Mouse (Mus musculus) midbrain, embryonic 13.5 days (tissue): Measurements from ENCODE around the gene Atp8b2. TPM values are rescaled to one million over a fixed set of nuclear protein-coding genes. Genes with fewer than 3 reads are reported as not detected.

Experiments
- ATAC-seq: fragments of 200-750 bp; cut with Nextera tagmentation; 2 replicates; pipeline ENCODE4 v1.8.0; 2017; ENCODE audit warnings: mild to moderate bottlenecking, moderate TSS enrichment, moderate library complexity
- H3K27ac ChIP-seq: fragments of 300-500 bp; sonication (generic); 2 replicates; pipeline ENCODE4 v1.5.1; 2015; ENCODE audit warnings: inconsistent platforms, mild to moderate bottlenecking, moderate library complexity
- H3K27me3 ChIP-seq: fragments of 300-500 bp; sonication (generic); 2 replicates; pipeline ENCODE4 v1.6.1; 2015; ENCODE audit warnings: mild to moderate bottlenecking, inconsistent platforms
- H3K36me3 ChIP-seq: fragments of 300-500 bp; sonication (generic); 2 replicates; pipeline ENCODE4 v1.6.1; 2015; ENCODE audit warnings: mild to moderate bottlenecking, inconsistent platforms
- H3K4me1 ChIP-seq: fragments of 300-500 bp; sonication (generic); replicated peaks from 2 replicates; pipeline ENCODE4 v1.6.1; 2015; ENCODE audit warnings: inconsistent platforms
- H3K4me2 ChIP-seq: fragments of 300-500 bp; sonication (generic); replicated peaks from 2 replicates; pipeline ENCODE4 v1.6.1; 2015; ENCODE audit warnings: moderate library complexity, mild to moderate bottlenecking, inconsistent platforms
- H3K4me3 ChIP-seq: fragments of 300-500 bp; sonication (generic); replicated peaks from 2 replicates; pipeline ENCODE4 v1.5.1; 2015; ENCODE audit warnings: mild to moderate bottlenecking, inconsistent platforms
- H3K9ac ChIP-seq: fragments of 300-500 bp; sonication (generic); replicated peaks from 2 replicates; pipeline ENCODE4 v1.6.1; 2015; ENCODE audit warnings: mild to moderate bottlenecking, inconsistent platforms
- H3K9me3 ChIP-seq: fragments of 300-500 bp; sonication (generic); 2 replicates; pipeline ENCODE4 v1.6.1; 2016; ENCODE audit warnings: mild to moderate bottlenecking, inconsistent platforms
- WGBS: fragments of 180-500 bp; shearing (Covaris S2); methylation state at CpG from one replicate; pipeline ENCODE4 v1.1.7; 2015; 5-methylcytosine and 5-hydroxymethylcytosine counted together
- microRNA-seq: library from miRNA; unstranded; fragments of <30 nt; microRNA quantifications from one replicate; pipeline ENCODE4, GENCODE M21; 2016
- polyA plus RNA-seq: library from polyadenylated mRNA; unstranded; fragments of >200 nt; fragmentation: Nextera tagmentation; extraction: Ambion mirVana; gene quantifications from 2 replicates; pipeline ENCODE4 v1.2.1, GENCODE M21; 2015

Atp8b2 gene
- polyA plus RNA-seq, 1 experiment from 2014 or later: 12.6 TPM

GRCm38 (mm10) chr3:89896571-89896970 lies 66.7 kb downstream of the Atp8b2 start:
- Histone ChIP-seq H3K4me3 (no peak overlapping the region), H3K27me3 (no peaks in the 10 kb centered on the region), H3K27ac (no peak overlapping the region), H3K4me2 (no peak overlapping the region), H3K4me1 (no peaks in the 10 kb centered on the region), H3K9ac (no peak overlapping the region), H3K36me3 (no peaks in the 10 kb centered on the region), H3K9me3 (no peaks in the 10 kb centered on the region)
- no peak for ATAC-seq
- 15% methylated on average over 5 of the region's 5 CpGs for whole genome bisulfite sequencing

- Histone ChIP-seq H3K27me3 (no peaks in the 10 kb centered on the region), H3K4me1 (no peaks in the 10 kb centered on the region), H3K27ac (no peak overlapping the region), H3K9ac (no peak overlapping the region), H3K4me2 (no peak overlapping the region), H3K36me3 (no peaks in the 10 kb centered on the region), H3K9me3 (no peaks in the 10 kb centered on the region), H3K4me3 (no peak overlapping the region)
- 75% methylated on average over 5 of the region's 5 CpGs for WGBS
- no peak for ATAC-seq
Observed at GRCm38 (mm10) chr3:89892517-89893106, 70.7 kb downstream of the Atp8b2 start.

- ATAC-seq: no peak
- H3K4me1 ChIP-seq: no peaks in the 10 kb centered on the region
- H3K27ac ChIP-seq: no peak overlapping the region
- no peaks in the 10 kb centered on the region for H3K27me3 ChIP-seq
- no peaks in the 10 kb centered on the region for H3K36me3 ChIP-seq
- no peak overlapping the region for H3K4me2 ChIP-seq
- no peaks in the 10 kb centered on the region for H3K9me3 ChIP-seq
- no peak overlapping the region for H3K9ac ChIP-seq
- H3K4me3 ChIP-seq: no peak overlapping the region
Observed at GRCm38 (mm10) chr3:89891696-89892095, 71.6 kb downstream of the Atp8b2 start.

GRCm38 (mm10) chr3:89889841-89890430 lies 73.4 kb downstream of the Atp8b2 start:
- no peak for ATAC-seq
- no peaks in the 10 kb centered on the region for H3K27me3 ChIP-seq
- no peak overlapping the region for H3K9ac ChIP-seq
- no peak overlapping the region for H3K4me2 ChIP-seq
- no peak overlapping the region for H3K4me3 ChIP-seq
- H3K9me3 ChIP-seq: no peaks in the 10 kb centered on the region
- WGBS: 81% methylated on average over 8 of the region's 8 CpGs
- no peak overlapping the region for H3K27ac ChIP-seq
- H3K4me1 ChIP-seq: no peaks in the 10 kb centered on the region
- H3K36me3 ChIP-seq: no peaks in the 10 kb centered on the region

Small RNAs within 50 kb of the gene (microRNA-seq; reads per million reads assigned to microRNA genes)
- 0.62 reads per million for gene Mir7669

Other genes with a start within 250 kb of the Atp8b2 start
- gene Adar, start 248.5 kb downstream of the Atp8b2 start, polyA plus RNA-seq: 22.1 and 23.2 TPM in 2 replicates
- gene Chrnb2, start 198.9 kb downstream of the Atp8b2 start, polyA plus RNA-seq: 31.8 and 32.3 TPM in 2 replicates
- gene Ube2q1, start 189.9 kb downstream of the Atp8b2 start, polyA plus RNA-seq: 13.4 and 15.8 TPM in 2 replicates
- 1.1 and 1.6 TPM in 2 replicates for gene She, start 132.1 kb downstream of the Atp8b2 start, polyA plus RNA-seq
- gene Il6ra, start 50.3 kb downstream of the Atp8b2 start, polyA plus RNA-seq: 0.44 and 0.46 TPM in 2 replicates
- 139 and 148 TPM in 2 replicates for gene Hax1, start 35.3 kb upstream of the Atp8b2 start, polyA plus RNA-seq
- gene 4933434E20Rik, start 88.1 kb upstream of the Atp8b2 start, polyA plus RNA-seq: 241 and 251 TPM in 2 replicates
- 169 and 170 TPM in 2 replicates for gene Ubap2l, start 89.1 kb upstream of the Atp8b2 start, polyA plus RNA-seq
- gene Tpm3, start 109.1 kb upstream of the Atp8b2 start, polyA plus RNA-seq: 396 and 421 TPM in 2 replicates
- 0.34 and 0.45 TPM in 2 replicates for gene Nup210l, start 140.6 kb upstream of the Atp8b2 start, polyA plus RNA-seq